11 mouse cellular contexts compared by ENCODE assay signal in the genomic region with DNA sequence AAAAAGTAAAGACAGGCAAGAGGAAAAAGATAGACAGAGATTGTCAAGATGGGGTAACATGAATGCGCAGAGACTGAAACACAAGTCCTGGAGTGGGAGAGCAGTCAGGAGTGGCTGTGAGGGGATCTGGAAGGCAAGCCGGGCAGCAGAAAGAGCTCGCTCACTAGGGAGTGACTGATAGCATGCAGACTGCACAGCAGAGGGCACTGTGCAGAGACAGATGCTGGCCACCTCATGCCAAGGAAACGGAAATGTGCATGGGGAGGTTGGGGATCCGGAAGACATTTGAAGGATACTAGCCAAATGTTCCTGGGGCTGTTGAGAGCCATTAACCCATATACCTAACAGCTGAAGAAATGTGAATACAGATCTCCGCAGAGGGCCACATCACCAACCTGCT. TPM values are rescaled to one million over a fixed set of nuclear protein-coding genes. Genes with fewer than 3 reads are reported as not detected.
DNase-seq lines count a peak whose midpoint lies in the region; ATAC-seq and TF ChIP-seq lines count a peak whose summit lies in the region.
"Had no signal": no experiment of that assay in that cellular context is flagged by ENCODE, and none has a peak within 500 bp of the region (broad histone marks: within the 10 kb centered on the region; RNA-seq: fewer than 3 reads in every experiment).

No protein-coding gene starts in this region.

- intact Hi-C loops in left cerebral cortex, postnatal 25 days (cut with DNase I), result loop anchor here (5.0 kb wide), 1 partner anchor 325 kb away; no protein-coding TSS in a partner anchor

- H3K4me2 ChIP-seq in kidney, postnatal 0 days (ENCODE audit: low read length), result no peak overlapping the region
- no peak overlapping the region for H3K4me2 ChIP-seq in kidney, embryonic 14.5 days (replicated peaks; ENCODE audit: low read depth, low read length)
- H3K4me2 ChIP-seq: forebrain, embryonic 12.5 days; hindbrain, embryonic 12.5 days had no signal

- peak in 1 of 2 experiments; percentile 51 for DNase-seq in cerebellum, adult 2 months
- no peak for DNase-seq in cerebellum, adult 8-10 months
- DNase-seq in kidney, postnatal 0 days (ENCODE audit: low spot score), result peak; percentile 29
- DNase-seq in thymus, postnatal 0 days (ENCODE audit: low spot score), result peak; percentile 48
- no peak for DNase-seq in thymus, postnatal 10 days (ENCODE audit: low spot score in 2 of 2)
- DNase-seq in left cerebral cortex, postnatal 25 days (ENCODE audit: low spot score in 2 of 2), result no peak
- DNase-seq: lung, adult 18-20 months had no signal

- H3K4me3 ChIP-seq in cerebellum, adult 2 months (replicated peaks; ENCODE audit: insufficient read depth, low read depth, low read length), result no peak overlapping the region
- no peak overlapping the region for H3K4me3 ChIP-seq in kidney, postnatal 0 days (replicated peaks; ENCODE audit: low read depth, low read length)
- no peak overlapping the region for H3K4me3 ChIP-seq in kidney, embryonic 14.5 days (ENCODE audit: low read length)
- no peak overlapping the region for H3K4me3 ChIP-seq in small intestine, adult 2 months (ENCODE audit: low read depth, low read length)
- H3K4me3 ChIP-seq: forebrain, embryonic 12.5 days; hindbrain, embryonic 12.5 days had no signal

- H3K9ac ChIP-seq in kidney, postnatal 0 days (ENCODE audit: low read depth, low read length), result no peak overlapping the region
- H3K9ac ChIP-seq in kidney, embryonic 14.5 days (ENCODE audit: low read depth, low read length), result no peak overlapping the region
- H3K9ac ChIP-seq: forebrain, embryonic 12.5 days; hindbrain, embryonic 12.5 days had no signal

- no peaks in the 10 kb centered on the region for H3K27me3 ChIP-seq in cerebellum, adult 2 months (ENCODE audit: control insufficient read depth, insufficient read depth, low read length)
- no peaks in the 10 kb centered on the region for H3K27me3 ChIP-seq in kidney, postnatal 0 days (ENCODE audit: insufficient read depth, low read length)
- H3K27me3 ChIP-seq in kidney, embryonic 14.5 days (ENCODE audit: control insufficient read depth, insufficient read depth, low read length), result no peaks in the 10 kb centered on the region
- no peaks in the 10 kb centered on the region for H3K27me3 ChIP-seq in small intestine, adult 2 months (ENCODE audit: control insufficient read depth, insufficient read depth, low read length)
- H3K27me3 ChIP-seq: forebrain, embryonic 12.5 days; hindbrain, embryonic 12.5 days had no signal

- TF ChIP-seq CTCF in cerebellum, adult 2 months (IDR thresholded peaks at IDR 0.05; ENCODE audit: borderline replicate concordance, insufficient read depth, low read depth, low read length), result peak; percentile 63
- TF ChIP-seq CTCF in kidney, postnatal 0 days (IDR thresholded peaks at IDR 0.05; ENCODE audit: low read depth), result peak; percentile 65
- peak; percentile 36; the same call in 1 of the 2 replicates for TF ChIP-seq CTCF in small intestine, adult 2 months (IDR thresholded peaks at IDR 0.05; ENCODE audit: extremely low read depth, insufficient read length, insufficient replicate concordance, low read depth, low read length)

- H3K27ac ChIP-seq in cerebellum, adult 2 months (ENCODE audit: insufficient read depth, low read length), result peak overlapping the region; percentile 4; the same call in 1 of the 2 replicates
- H3K27ac ChIP-seq in kidney, postnatal 0 days, result no peak overlapping the region
- no peak overlapping the region for H3K27ac ChIP-seq in kidney, embryonic 14.5 days (ENCODE audit: low read depth, low read length)
- H3K27ac ChIP-seq in small intestine, adult 2 months (ENCODE audit: insufficient read depth, low read depth, low read length), result no peak overlapping the region
- H3K27ac ChIP-seq: forebrain, embryonic 12.5 days; hindbrain, embryonic 12.5 days had no signal

- ATAC-seq in kidney, postnatal 0 days (replicated peaks; ENCODE audit: low FRiP score, low read depth), result no peak
- no peak for ATAC-seq in kidney, embryonic 14.5 days (ENCODE audit: low FRiP score, low TSS enrichment)

- 21% methylated on average over 6 of the region's 6 CpGs for WGBS in cerebellum, adult 2 months
- WGBS in kidney, postnatal 0 days, result 57% methylated on average over 6 of the region's 6 CpGs
- WGBS in kidney, embryonic 14.5 days, result 65% methylated on average over 6 of the region's 6 CpGs
- WGBS in small intestine, adult 2 months, result 83% methylated on average over 6 of the region's 6 CpGs

- no peak for TF ChIP-seq POLR2A in cerebellum, adult 2 months (IDR thresholded peaks at IDR 0.05; ENCODE audit: borderline replicate concordance, insufficient read depth, low read length)
- no peak for TF ChIP-seq POLR2A in small intestine, adult 2 months (IDR thresholded peaks at IDR 0.05; ENCODE audit: low read depth, low read length)

- peaks cover 10% of the 10 kb centered on the region; the same call in 1 of the 2 replicates for H3K36me3 ChIP-seq in kidney, postnatal 0 days (ENCODE audit: insufficient read depth, low read length)
- peaks cover 14% of the 10 kb centered on the region; the same call in 1 of the 2 replicates for H3K36me3 ChIP-seq in kidney, embryonic 14.5 days (ENCODE audit: control insufficient read depth, insufficient read depth, low read length)
- peaks cover 33% of the 10 kb centered on the region for H3K36me3 ChIP-seq in small intestine, adult 2 months (ENCODE audit: control insufficient read depth, insufficient read depth, low read length)

- no peaks in the 10 kb centered on the region for H3K9me3 ChIP-seq in kidney, postnatal 0 days (replicated peaks; ENCODE audit: low read length)
- H3K9me3 ChIP-seq in kidney, embryonic 14.5 days (ENCODE audit: control insufficient read depth, low read length), result no peaks in the 10 kb centered on the region
- H3K9me3 ChIP-seq: forebrain, embryonic 12.5 days; hindbrain, embryonic 12.5 days had no signal

- peaks cover 30% of the 10 kb centered on the region for H3K4me1 ChIP-seq in cerebellum, adult 2 months (ENCODE audit: control insufficient read depth, insufficient read depth, low read length)
- H3K4me1 ChIP-seq in kidney, postnatal 0 days (replicated peaks; ENCODE audit: insufficient read depth, low read length), result no peaks in the 10 kb centered on the region
- H3K4me1 ChIP-seq in kidney, embryonic 14.5 days (ENCODE audit: control insufficient read depth, insufficient read depth, low read length), result no peaks in the 10 kb centered on the region
- peaks cover 2% of the 10 kb centered on the region; the same call in 1 of the 2 replicates for H3K4me1 ChIP-seq in small intestine, adult 2 months (ENCODE audit: control insufficient read depth, insufficient read depth, insufficient read length, low read length)
- H3K4me1 ChIP-seq: forebrain, embryonic 12.5 days; hindbrain, embryonic 12.5 days had no signal

RNA-seq across cellular contexts. Expression of a gene that starts 33.2 kb away (rescaled TPM):
- 85.8 and 86.2 TPM in 2 replicates for polyA plus RNA-seq in cerebellum, adult 2 months (2012; rRNA removed)
- 87.8 and 91.9 TPM in 2 replicates for polyA plus RNA-seq in kidney, postnatal 0 days (2015; fragmentation: Nextera tagmentation; extraction: Ambion mirVana)
- 107 and 112 TPM in 2 replicates for polyA plus RNA-seq in kidney, embryonic 14.5 days (2014; fragmentation: Nextera tagmentation; extraction: Ambion mirVana)
- 58.6 and 66.6 TPM in 2 replicates for polyA plus RNA-seq in thymus, postnatal 0 days (2015; fragmentation: Nextera tagmentation; extraction: Ambion mirVana)
- 4.1 and 9.4 TPM in 2 replicates for polyA plus RNA-seq in small intestine, adult 2 months (2012; rRNA removed)
- total RNA-seq in left cerebral cortex, postnatal 25 days (2021), result 10 to 100 TPM; 59.7 to 62.5 TPM

Comparison
In these comparisons a context has a peak if more than half of its experiments do, and no peak if none do; other contexts are left out.
1. DNase-seq: peak in kidney, postnatal 0 days (single experiment) and thymus, postnatal 0 days (single experiment); none in cerebellum, adult 8-10 months (single experiment), thymus, postnatal 10 days (0 of 2) and left cerebral cortex, postnatal 25 days (0 of 2).
2. Peak in every context shown above with its lines, with median percentiles within 50 percentile points of each other: CTCF ChIP-seq.